Mouse (Mus musculus) left cerebral cortex, postnatal 36 days (tissue): ENCODE measurements around the gene Lysmd1. TPM values are rescaled to one million over a fixed set of nuclear protein-coding genes. Genes with fewer than 3 reads are reported as not detected.
A peak's percentile ranks its signal among the peaks of the same experiment; 100 is the strongest.
"Not testable (repeated sequence)": the region's sequence is repeated elsewhere in the genome, so short reads cannot be mapped to it uniquely, and the experiment has no call there.

ENCODE experiments used
- DNase-seq, 2 experiments: peaks; one replicate each; pipeline ENCODE4 v3.0.0; 2021 to 2022; ENCODE audit warnings: low spot score in 2 of 2, mixed read lengths in 1 of 2
- intact Hi-C: fragments of 180-260 bp; cut with DNase I; formaldehyde crosslinking; loops from one replicate; pipeline ENCODE4 v1.15.1; 2025
- total RNA-seq, 2 experiments: library from RNA; stranded (reverse); gene quantifications; 2 replicates each; pipeline ENCODE4 v1.2.3; 2021

Lysmd1 gene
- total RNA-seq: 10 to 100 TPM; 16.3 to 18.4 TPM

DNA sequence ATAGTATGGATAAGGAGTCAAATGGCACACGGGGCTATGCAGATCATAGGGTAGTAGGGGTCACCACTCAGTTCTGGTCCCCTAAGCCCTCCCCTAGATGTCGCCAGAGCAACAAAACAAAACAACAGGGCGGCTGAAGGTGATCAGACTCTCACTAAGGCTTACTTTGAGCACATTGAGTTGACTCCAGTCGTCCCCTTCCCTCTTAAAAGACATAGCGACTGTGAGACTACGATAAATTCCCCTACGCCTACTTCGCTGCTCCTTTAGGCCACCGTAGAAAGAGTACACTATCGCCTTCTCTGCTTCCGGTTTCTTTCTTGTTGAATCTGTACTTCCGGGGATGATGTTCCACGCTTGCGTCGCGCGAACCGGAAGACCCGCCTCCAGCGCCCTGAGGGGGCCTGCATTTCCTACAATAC is at the start of gene Lysmd1, which contains the start of gene Scnm1:
Gene Lysmd1 (plus strand): TSS at position 409 of the 422 bp plus-strand sequence.
Gene Scnm1 (minus strand): TSS at position 332 of the 422 bp plus-strand sequence.
- peak; percentile 91 for DNase-seq
- intact Hi-C loops: no loop called here

DNA sequence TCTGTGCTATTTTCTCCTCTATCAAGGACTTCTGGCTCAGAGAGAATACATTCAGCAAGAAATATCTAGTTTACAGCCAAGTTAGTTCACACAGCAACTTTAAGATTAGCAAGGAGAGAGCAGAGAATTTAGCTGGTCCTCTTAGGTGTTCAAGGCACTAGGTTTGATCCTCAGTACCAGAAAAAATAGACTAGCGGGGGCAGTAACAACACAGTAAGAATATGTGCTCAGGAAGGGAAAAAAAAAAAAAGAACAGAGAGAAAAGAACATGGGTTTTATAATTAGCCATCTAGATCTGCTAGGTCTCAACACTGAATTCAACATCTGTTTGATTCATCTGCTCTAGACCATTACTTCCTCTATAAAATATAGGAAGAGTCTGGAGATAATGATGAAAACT is 45.8 kb upstream of the Lysmd1 start:
- intact Hi-C loops: no loop called here
- no peak for DNase-seq

GRCm38 (mm10) chr3:95100854-95101253 is 33.0 kb upstream of the Lysmd1 start:
- intact Hi-C loops: no loop called here
- no peak for DNase-seq

DNA sequence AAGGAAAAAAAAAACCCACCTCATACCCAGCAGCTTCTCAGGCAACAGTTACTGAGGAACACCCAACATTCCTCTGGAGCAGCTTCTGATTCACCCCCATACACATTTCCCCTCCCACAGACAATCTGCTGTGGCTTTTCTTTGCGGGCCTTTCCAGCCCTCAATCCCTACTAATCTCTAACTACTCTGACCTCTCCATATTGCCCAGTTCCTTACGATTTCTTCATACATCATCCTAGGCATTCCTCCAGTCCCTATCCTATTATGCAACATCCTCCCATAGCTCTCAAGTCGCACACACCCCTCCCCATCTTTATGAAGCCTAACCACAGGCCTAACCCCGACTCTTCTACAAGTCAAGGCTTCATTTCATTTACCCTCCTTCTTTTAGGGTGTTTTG is 28.8 kb upstream of the Lysmd1 start:
- intact Hi-C loops: loop anchor here (5.0 kb wide), 1 partner anchor 48 kb away; no protein-coding TSS in a partner anchor
- DNase-seq: peak; percentile 42 to 60

- intact Hi-C loops: loop anchor here (5.0 kb wide), 1 partner anchor 48 kb away; no protein-coding TSS in a partner anchor
- DNase-seq: no peak
Measured at GRCm38 (mm10) chr3:95105586-95106337, 28.1 kb upstream of the Lysmd1 start.

- DNase-seq: peak; percentile 96
- intact Hi-C loops: loop anchor here (5.0 kb wide), 1 partner anchor 49 kb away; no protein-coding TSS in a partner anchor
Measured at GRCm38 (mm10) chr3:95106338-95107117, 27.4 kb upstream of the Lysmd1 start, which contains the start of gene Pip5k1a. TSS of gene Pip5k1a (minus strand) at chr3:95106930.

GRCm38 (mm10) chr3:95107308-95107707 is 26.6 kb upstream of the Lysmd1 start:
- intact Hi-C loops: loop anchor here (5.0 kb wide), 1 partner anchor 50 kb away; no protein-coding TSS in a partner anchor

GRCm38 (mm10) chr3:95107898-95108297 is 26.0 kb upstream of the Lysmd1 start:
- intact Hi-C loops: loop anchor here (5.0 kb wide), 1 partner anchor 51 kb away; no protein-coding TSS in a partner anchor
- no peak for DNase-seq

More at GRCm38 (mm10) chr3:95107308-95107707, 26.6 kb upstream of the Lysmd1 start:
- not testable (repeated sequence) for DNase-seq

DNA sequence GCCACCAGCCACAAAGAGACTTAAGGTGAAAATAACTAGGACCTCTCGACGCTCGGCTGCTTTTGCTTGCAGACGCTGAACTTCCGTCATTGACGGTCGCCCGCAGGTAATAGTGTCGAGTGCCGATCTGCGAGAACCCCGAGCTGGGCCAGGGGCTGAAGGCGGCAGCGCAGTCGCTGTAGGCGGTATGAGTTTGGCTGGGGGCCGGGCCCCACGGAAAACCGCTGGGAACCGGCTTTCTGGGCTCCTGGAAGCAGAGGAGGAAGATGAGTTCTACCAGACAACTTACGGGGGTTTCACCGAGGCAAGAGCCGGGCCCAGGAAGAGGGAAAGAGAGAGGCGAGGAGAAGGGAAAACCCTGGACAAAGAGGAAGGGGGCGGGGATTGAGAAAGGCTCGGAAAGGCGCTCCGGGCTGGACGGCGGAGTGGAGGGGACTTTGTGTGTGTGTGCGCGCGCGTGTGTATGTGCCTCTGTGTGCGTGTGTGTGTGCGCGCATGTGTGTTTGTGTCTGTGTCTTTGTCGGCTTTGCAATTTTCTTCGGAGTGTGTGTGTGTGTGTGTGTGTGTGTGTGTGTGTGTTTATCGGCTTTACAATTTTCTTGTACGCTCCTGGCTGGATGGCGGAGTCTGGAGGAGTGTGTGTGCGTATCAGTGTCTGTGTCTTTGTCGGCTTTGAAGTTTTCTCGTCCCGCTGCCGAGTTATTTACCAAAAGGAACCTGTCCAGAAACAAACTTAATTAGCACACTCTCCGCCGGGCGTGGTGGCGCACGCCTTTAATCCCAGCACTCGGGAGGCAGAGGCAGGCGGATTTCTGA is 22.8 kb upstream of the Lysmd1 start, which contains the start of gene Vps72:
Gene Vps72 (plus strand): TSS at position 112 of the 816 bp plus-strand sequence.
- intact Hi-C loops: no loop called here

GRCm38 (mm10) chr3:95112760-95113159 is 21.1 kb upstream of the Lysmd1 start:
- no peak for DNase-seq
- intact Hi-C loops: no loop called here

More for the DNA sequence above, 22.8 kb upstream of the Lysmd1 start, which contains the start of gene Vps72:
- DNase-seq: peak; percentile 91 to 94

- DNase-seq: no peak
Measured at GRCm38 (mm10) chr3:95117751-95118150, 16.1 kb upstream of the Lysmd1 start.

GRCm38 (mm10) chr3:95121580-95121979 is 12.3 kb upstream of the Lysmd1 start:
- intact Hi-C loops: no loop called here
- DNase-seq: no peak

More at GRCm38 (mm10) chr3:95117751-95118150, 16.1 kb upstream of the Lysmd1 start:
- intact Hi-C loops: no loop called here

- intact Hi-C loops: no loop called here
- DNase-seq: no peak
Measured at GRCm38 (mm10) chr3:95124246-95124645, 9.6 kb upstream of the Lysmd1 start, which contains the start of gene Tmod4. TSS of gene Tmod4 (plus strand) at chr3:95124476.

DNA sequence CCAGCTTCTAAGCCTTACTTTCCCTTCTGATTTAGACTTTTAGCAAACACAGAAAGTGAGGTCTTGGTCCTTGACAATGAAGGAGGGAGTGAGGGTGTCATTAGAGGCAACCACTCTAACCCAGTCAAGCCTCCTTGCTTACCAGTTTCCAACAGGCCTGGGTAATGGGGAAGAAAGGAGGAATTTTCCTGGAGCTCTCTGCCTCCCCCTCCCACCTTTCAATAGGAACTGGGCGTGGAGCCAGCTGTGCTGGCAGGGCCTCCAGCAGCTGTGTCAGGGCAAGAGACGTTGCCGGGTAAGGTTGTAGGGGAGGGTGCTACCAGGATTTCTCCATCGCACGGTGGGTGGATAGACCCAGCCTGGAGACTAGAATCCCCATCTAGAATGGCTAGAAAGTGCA is 8.9 kb upstream of the Lysmd1 start:
- DNase-seq: no peak
- intact Hi-C loops: no loop called here

DNA sequence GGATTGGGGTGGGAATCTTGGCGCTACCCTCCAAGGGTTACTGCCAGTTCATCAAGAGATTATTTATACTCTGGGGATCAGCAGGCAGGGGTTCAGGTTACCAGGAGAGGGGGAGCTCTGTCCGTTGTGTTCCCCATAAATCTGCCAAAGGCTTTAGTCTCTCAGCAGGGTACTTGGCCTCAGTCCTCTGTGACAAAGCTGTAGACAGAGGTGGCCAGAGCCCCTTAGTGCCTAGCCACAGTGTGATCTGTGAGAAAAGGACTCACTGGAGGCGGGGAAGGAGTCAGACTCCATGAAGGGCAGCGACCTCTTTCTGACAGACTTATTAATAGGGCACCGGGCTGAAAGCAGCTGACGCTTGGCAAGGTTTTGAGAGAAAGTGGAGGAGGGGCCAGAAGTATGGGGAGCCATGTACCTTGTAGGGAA is 4.6 kb upstream of the Lysmd1 start:
- DNase-seq: no peak
- intact Hi-C loops: no loop called here

DNA sequence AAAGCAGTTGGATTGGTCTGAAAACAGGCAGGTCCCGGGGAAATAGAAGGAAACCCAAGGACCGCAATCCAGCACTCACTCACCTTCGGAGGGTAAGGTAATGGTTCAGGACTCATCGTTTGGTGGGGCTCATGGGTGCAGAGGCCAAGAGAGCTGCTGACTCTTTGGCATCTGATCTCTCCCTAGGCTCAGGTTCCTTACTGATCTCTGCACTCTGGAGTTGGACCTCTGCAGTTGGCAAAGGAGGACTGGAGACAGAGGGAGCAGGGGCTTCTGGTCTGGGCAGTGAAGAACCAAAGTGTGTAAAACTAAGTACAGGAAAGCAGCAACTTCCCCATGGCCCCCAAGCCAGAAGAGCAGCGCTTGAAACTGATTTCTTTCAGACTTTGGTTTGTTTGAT is 3.8 kb upstream of the Lysmd1 start:
- intact Hi-C loops: no loop called here
- DNase-seq: no peak

DNA sequence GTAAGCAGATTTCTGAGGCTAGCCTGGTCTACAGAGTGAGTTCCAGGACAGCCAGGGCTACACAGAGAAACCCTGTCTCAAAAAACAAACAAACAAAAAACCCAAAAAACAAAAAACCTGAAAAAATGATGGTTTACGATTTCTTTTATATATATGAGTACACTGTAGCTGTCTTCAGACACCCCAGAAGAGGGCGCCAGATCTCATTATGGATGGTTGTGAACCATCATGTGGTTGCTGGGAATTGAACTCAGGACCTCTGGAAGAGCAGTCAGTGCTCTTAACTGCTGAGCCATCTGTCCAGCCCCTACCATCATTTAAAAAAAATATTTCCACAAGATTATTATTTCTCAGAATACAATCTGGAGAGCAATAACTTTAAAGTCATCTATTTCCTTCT is 1.5 kb upstream of the Lysmd1 start:
- intact Hi-C loops: not testable (repeated sequence)

DNA sequence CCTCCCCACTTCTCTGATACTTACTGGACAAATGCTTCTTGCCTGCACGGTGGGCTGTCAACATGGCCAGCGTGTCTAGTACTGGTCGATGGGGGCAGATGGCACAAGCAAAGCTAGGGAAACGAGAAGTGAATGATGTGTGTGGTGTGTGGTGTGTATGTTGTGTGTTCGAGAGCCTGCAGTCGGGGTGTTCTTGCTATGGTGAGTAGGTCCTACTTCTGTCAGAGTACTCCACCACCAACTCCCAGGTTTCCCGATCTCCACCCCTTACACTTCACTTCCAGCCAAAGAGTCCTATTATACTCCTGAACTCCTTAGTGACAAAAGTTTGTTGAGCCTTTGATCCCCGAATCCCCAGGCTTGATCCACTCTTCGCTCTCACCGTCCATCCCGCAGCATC is 712 bp upstream of the Lysmd1 start:
- intact Hi-C loops: no loop called here
- DNase-seq: no peak

More for the DNA sequence above, 1.5 kb upstream of the Lysmd1 start:
- not testable (repeated sequence) for DNase-seq

GRCm38 (mm10) chr3:95134133-95134532 is 245 bp downstream of the Lysmd1 start:
- intact Hi-C loops: not testable (repeated sequence)

More at GRCm38 (mm10) chr3:95134133-95134532, 245 bp downstream of the Lysmd1 start:
- not testable (repeated sequence) for DNase-seq
